Mouse (Mus musculus) E14TG2a.4 (cell line): ENCODE data around the gene Plcb4.

ENCODE experiments used
- H3K27me3 ChIP-seq: 2 replicates; pipeline ENCODE4 v1.6.1; 2014; ENCODE audit warnings: low read length, control low read depth; ENCODE audit not compliant: insufficient read depth
- H3K36me3 ChIP-seq: 2 replicates; pipeline ENCODE4 v1.6.1; 2014; ENCODE audit warnings: low read length, control low read depth; ENCODE audit not compliant: insufficient read depth
- H3K4me1 ChIP-seq: replicated peaks from 2 replicates; pipeline ENCODE4 v1.6.1; 2014; ENCODE audit warnings: low read depth, low read length, control low read depth
- H3K4me3 ChIP-seq: replicated peaks from 2 replicates; pipeline ENCODE4 v1.5.1; 2014; ENCODE audit warnings: mild to moderate bottlenecking, low read length
- H3K9me3 ChIP-seq: 2 replicates; pipeline ENCODE4 v1.6.1; 2014; ENCODE audit warnings: low read length, control low read depth
- CTCF ChIP-seq: conservative IDR thresholded peaks from 2 replicates; pipeline ENCODE4 v1.5.1; 2014; ENCODE audit warnings: low read length
- NANOG ChIP-seq: IDR thresholded peaks from 2 replicates; pipeline ENCODE4 v1.6.1; 2014; ENCODE audit warnings: borderline replicate concordance, low read length, mixed read lengths
- POU5F1 ChIP-seq: IDR thresholded peaks from 2 replicates; pipeline ENCODE4 v1.6.1; 2014; ENCODE audit warnings: low read length, borderline replicate concordance

The Plcb4 gene

GRCm38 (mm10) chr2:135810841-135811240 is 152.0 kb downstream of the Plcb4 start:
- Histone ChIP-seq H3K4me1 (peaks cover 18% of the 10 kb centered on the region), H3K4me3 (no peak overlapping the region), H3K36me3 (peaks cover 6% of the 10 kb centered on the region; the same call in 1 of the 2 replicates), H3K27me3 (no peaks in the 10 kb centered on the region), H3K9me3 (no peaks in the 10 kb centered on the region)
- TF ChIP-seq NANOG (no peak), CTCF (no peak), POU5F1 (no peak)

- peaks cover 6% of the 10 kb centered on the region; the same call in 1 of the 2 replicates for H3K36me3 ChIP-seq
- no peaks in the 10 kb centered on the region for H3K27me3 ChIP-seq
- H3K9me3 ChIP-seq: no peaks in the 10 kb centered on the region
- H3K4me1 ChIP-seq: peaks cover 18% of the 10 kb centered on the region
- no peak overlapping the region for H3K4me3 ChIP-seq
- TF ChIP-seq POU5F1 (no peak), CTCF (no peak), NANOG (no peak)
These were observed 152.8 kb downstream of the Plcb4 start for GRCm38 (mm10) chr2:135811453-135812101.

GRCm38 (mm10) chr2:135812701-135813246 is 154.0 kb downstream of the Plcb4 start:
- Histone ChIP-seq H3K4me1 (peaks cover 18% of the 10 kb centered on the region), H3K27me3 (no peaks in the 10 kb centered on the region), H3K4me3 (no peak overlapping the region), H3K36me3 (peaks cover 6% of the 10 kb centered on the region; the same call in 1 of the 2 replicates), H3K9me3 (no peaks in the 10 kb centered on the region)
- TF ChIP-seq CTCF (no peak), NANOG (no peak), POU5F1 (no peak)

GRCm38 (mm10) chr2:135820691-135821090 is 161.9 kb downstream of the Plcb4 start:
- Histone ChIP-seq H3K4me1 (no peaks in the 10 kb centered on the region), H3K9me3 (no peaks in the 10 kb centered on the region), H3K4me3 (no peak overlapping the region), H3K27me3 (no peaks in the 10 kb centered on the region), H3K36me3 (no peaks in the 10 kb centered on the region)
- TF ChIP-seq POU5F1 (no peak), CTCF (no peak), NANOG (no peak)

GRCm38 (mm10) chr2:135823690-135824089 is 164.9 kb downstream of the Plcb4 start:
- Histone ChIP-seq H3K4me1 (peaks cover 9% of the 10 kb centered on the region), H3K36me3 (no peaks in the 10 kb centered on the region), H3K27me3 (no peaks in the 10 kb centered on the region), H3K9me3 (no peaks in the 10 kb centered on the region), H3K4me3 (no peak overlapping the region)
- TF ChIP-seq NANOG: no peak
- TF ChIP-seq POU5F1: no peak
- no peak for TF ChIP-seq CTCF

- Histone ChIP-seq H3K36me3 (no peaks in the 10 kb centered on the region), H3K4me1 (peaks cover 13% of the 10 kb centered on the region), H3K27me3 (no peaks in the 10 kb centered on the region), H3K4me3 (no peak overlapping the region), H3K9me3 (no peaks in the 10 kb centered on the region)
- TF ChIP-seq CTCF (no peak), NANOG (no peak), POU5F1 (no peak)
These were observed 165.9 kb downstream of the Plcb4 start for GRCm38 (mm10) chr2:135824757-135825156.

GRCm38 (mm10) chr2:135825645-135826044 is 166.8 kb downstream of the Plcb4 start:
- peaks cover 13% of the 10 kb centered on the region for H3K4me1 ChIP-seq
- no peak overlapping the region for H3K4me3 ChIP-seq
- no peaks in the 10 kb centered on the region for H3K27me3 ChIP-seq
- H3K9me3 ChIP-seq: no peaks in the 10 kb centered on the region
- TF ChIP-seq CTCF (no peak), POU5F1 (no peak), NANOG (no peak)
- no peaks in the 10 kb centered on the region for H3K36me3 ChIP-seq

- no peaks in the 10 kb centered on the region for H3K36me3 ChIP-seq
These were observed 168.0 kb downstream of the Plcb4 start for GRCm38 (mm10) chr2:135826616-135827360.

More at GRCm38 (mm10) chr2:135826616-135827360, 168.0 kb downstream of the Plcb4 start:
- H3K27me3 ChIP-seq: no peaks in the 10 kb centered on the region
- peaks cover 13% of the 10 kb centered on the region for H3K4me1 ChIP-seq
- no peaks in the 10 kb centered on the region for H3K9me3 ChIP-seq
- no peak for TF ChIP-seq NANOG
- TF ChIP-seq CTCF: no peak
- no peak for TF ChIP-seq POU5F1
- no peak overlapping the region for H3K4me3 ChIP-seq
